9 mouse cellular contexts compared by ENCODE assay signal in genomic region chr10:39811507-39811906, GRCm38 (mm10).
DNase-seq lines count a peak whose midpoint lies in the region; TF ChIP-seq lines count a peak whose summit lies in the region.
"Had no signal": no experiment of that assay in that cellular context is flagged by ENCODE, and none has a peak within 500 bp of the region (broad histone marks: within the 10 kb centered on the region; RNA-seq: fewer than 3 reads in every experiment).

No protein-coding gene starts in this region.

- peak; percentile 44; the same call in 1 of the 2 replicates for TF ChIP-seq CTCF in lung, adult 2 months (IDR thresholded peaks at IDR 0.05; ENCODE audit: insufficient read depth, low read length)

- peak; percentile 9 for DNase-seq in layer of hippocampus, adult 11-12 months (ENCODE audit: low spot score)
- DNase-seq in layer of hippocampus, postnatal 25 days (ENCODE audit: extremely low spot score in 1 of 2, low spot score in 1 of 2), result no peak
- peak; percentile 82 for DNase-seq in ES-CJ7 (ENCODE audit: low read depth, low spot score)
- DNase-seq in brain, adult 2 months (ENCODE audit: low read depth, low spot score), result peak; percentile 16
- DNase-seq in gastrocnemius, postnatal 14 days, result peak; percentile 19
- no peak for DNase-seq in lung, adult 2 months
- peak; percentile 57 to 76 for DNase-seq in spleen, postnatal 10 days (ENCODE audit: low spot score in 2 of 2)
- DNase-seq in layer of hippocampus, adult 9-10 months (ENCODE audit: low spot score), result no peak

- H3K4me3 ChIP-seq in lung, adult 2 months (replicated peaks; ENCODE audit: extremely low read depth, low read depth, low read length), result no peak overlapping the region
- H3K4me3 ChIP-seq: heart, embryonic 13.5 days had no signal

- WGBS in lung, adult 2 months, result 78% methylated on average over 3 of the region's 3 CpGs

- intact Hi-C loops in gastrocnemius, postnatal 14 days (cut with DNase I; ENCODE audit: low total_unique reads), result no loop called here

- H3K4me1 ChIP-seq in lung, adult 2 months (ENCODE audit: control insufficient read depth, insufficient read depth, low read length), result no peaks in the 10 kb centered on the region
- H3K4me1 ChIP-seq: heart, embryonic 13.5 days had no signal

- TF ChIP-seq POLR2A in lung, adult 2 months (IDR thresholded peaks at IDR 0.05; ENCODE audit: borderline replicate concordance, extremely low read depth, low read depth, low read length), result no peak

Comparison
In these comparisons a context has a peak if more than half of its experiments do, and no peak if none do; other contexts are left out.
1. DNase-seq: peak in layer of hippocampus, adult 11-12 months (single experiment), ES-CJ7 (single experiment), brain, adult 2 months (single experiment), gastrocnemius, postnatal 14 days (single experiment) and spleen, postnatal 10 days (2 of 2); none in layer of hippocampus, postnatal 25 days (0 of 2), lung, adult 2 months (single experiment) and layer of hippocampus, adult 9-10 months (single experiment).